Mouse (Mus musculus): ENCODE measurements around the gene Pianp.

Gene Pianp

GRCm38 (mm10) chr6:124996551-124997501, at the start of gene Pianp:
Gene Pianp, plus strand, starts transcription at chr6:124996694.
- no peak for DNase-seq (ENCODE audit: extremely low read depth, insufficient read length, low spot score)

- no peak for DNase-seq (ENCODE audit: extremely low read depth, insufficient read length, low spot score)
These were observed 42.3 kb upstream of the Pianp start for GRCm38 (mm10) chr6:124953991-124954715.

GRCm38 (mm10) chr6:124955212-124955611, 41.3 kb upstream of the Pianp start:
- DNase-seq (ENCODE audit: extremely low read depth, insufficient read length, low spot score), result no peak

GRCm38 (mm10) chr6:124958127-124958526, 38.4 kb upstream of the Pianp start:
- DNase-seq (ENCODE audit: extremely low read depth, insufficient read length, low spot score), result no peak

GRCm38 (mm10) chr6:124959960-124960359, 36.5 kb upstream of the Pianp start:
- DNase-seq (ENCODE audit: extremely low read depth, insufficient read length, low spot score), result no peak

GRCm38 (mm10) chr6:124961021-124961420, 35.5 kb upstream of the Pianp start:
- DNase-seq (ENCODE audit: extremely low read depth, insufficient read length, low spot score), result no peak

GRCm38 (mm10) chr6:124964638-124965037, 31.9 kb upstream of the Pianp start:
- DNase-seq (ENCODE audit: extremely low read depth, insufficient read length, low spot score), result no peak

- DNase-seq (ENCODE audit: extremely low read depth, insufficient read length, low spot score), result peak; percentile 95
These were observed 31.3 kb upstream of the Pianp start, which contains the start of gene Cops7a for GRCm38 (mm10) chr6:124965088-124965719. Gene Cops7a, minus strand, starts transcription at chr6:124965538.

- DNase-seq (ENCODE audit: extremely low read depth, insufficient read length, low spot score), result no peak
These were observed 30.7 kb upstream of the Pianp start for GRCm38 (mm10) chr6:124965747-124966146.

GRCm38 (mm10) chr6:124966466-124967118, 29.9 kb upstream of the Pianp start:
- DNase-seq (ENCODE audit: extremely low read depth, insufficient read length, low spot score), result peak; percentile 27

GRCm38 (mm10) chr6:124967766-124968165, 28.7 kb upstream of the Pianp start:
- peak; percentile 33 for DNase-seq (ENCODE audit: extremely low read depth, insufficient read length, low spot score)

GRCm38 (mm10) chr6:124992241-124992640, 4.3 kb upstream of the Pianp start:
- DNase-seq (ENCODE audit: extremely low read depth, insufficient read length, low spot score), result no peak

GRCm38 (mm10) chr6:124993365-124993764, 3.1 kb upstream of the Pianp start:
- peak; percentile 67 for DNase-seq (ENCODE audit: extremely low read depth, insufficient read length, low spot score)

- DNase-seq (ENCODE audit: extremely low read depth, insufficient read length, low spot score), result no peak
These were observed 2.6 kb upstream of the Pianp start for GRCm38 (mm10) chr6:124993876-124994275.

GRCm38 (mm10) chr6:124995246-124995645, 1.2 kb upstream of the Pianp start:
- DNase-seq (ENCODE audit: extremely low read depth, insufficient read length, low spot score), result no peak

GRCm38 (mm10) chr6:124995831-124996403, 577 bp upstream of the Pianp start:
- DNase-seq (ENCODE audit: extremely low read depth, insufficient read length, low spot score), result no peak

- DNase-seq (ENCODE audit: extremely low read depth, insufficient read length, low spot score), result no peak
These were observed 1.6 kb downstream of the Pianp start for GRCm38 (mm10) chr6:124998066-124998465.

- DNase-seq (ENCODE audit: extremely low read depth, insufficient read length, low spot score), result no peak
These were observed 2.6 kb downstream of the Pianp start for GRCm38 (mm10) chr6:124999091-124999490.

GRCm38 (mm10) chr6:124999546-124999945, 3.1 kb downstream of the Pianp start:
- no peak for DNase-seq (ENCODE audit: extremely low read depth, insufficient read length, low spot score)

GRCm38 (mm10) chr6:125003706-125004105, 7.2 kb downstream of the Pianp start:
- no peak for DNase-seq (ENCODE audit: extremely low read depth, insufficient read length, low spot score)
